In genomic region chr12:112670718-112671393, GRCm38 (mm10) we compare ENCODE assay signal across 8 mouse cellular contexts. TPM values are rescaled to one million over a fixed set of nuclear protein-coding genes. Genes with fewer than 3 reads are reported as not detected.
DNase-seq lines count a peak whose midpoint lies in the region; ATAC-seq lines count a peak whose summit lies in the region.

No protein-coding gene starts in this region.

- WGBS in intestine, embryonic 16.5 days: 31% methylated on average over 9 of the region's 9 CpGs
- WGBS in neural tube, embryonic 12.5 days: 48% methylated on average over 9 of the region's 9 CpGs

- H3K9ac ChIP-seq in intestine, embryonic 16.5 days (ENCODE audit: low read depth, low read length): peak overlapping the region; percentile 100
- peak overlapping the region; percentile 38 for H3K9ac ChIP-seq in neural tube, embryonic 12.5 days

- H3K36me3 ChIP-seq in intestine, embryonic 16.5 days (ENCODE audit: control insufficient read depth, insufficient read depth, low read length): peaks cover 25% of the 10 kb centered on the region; the same call in 1 of the 2 replicates
- peaks cover 55% of the 10 kb centered on the region for H3K36me3 ChIP-seq in neural tube, embryonic 12.5 days

- H3K27ac ChIP-seq in intestine, embryonic 16.5 days (ENCODE audit: low read length): peak overlapping the region; percentile 65
- H3K27ac ChIP-seq in neural tube, embryonic 12.5 days: no peak overlapping the region

- ATAC-seq in intestine, embryonic 16.5 days: peak; percentile 21
- ATAC-seq in neural tube, embryonic 12.5 days (ENCODE audit: low FRiP score, low read depth): no peak

- H3K4me1 ChIP-seq in intestine, embryonic 16.5 days (ENCODE audit: control insufficient read depth, insufficient read depth, low read length): peaks cover 69% of the 10 kb centered on the region
- H3K4me1 ChIP-seq in neural tube, embryonic 12.5 days: peaks cover 73% of the 10 kb centered on the region

- H3K4me3 ChIP-seq in intestine, embryonic 16.5 days (ENCODE audit: low read length): peak overlapping the region; percentile 98
- no peak overlapping the region for H3K4me3 ChIP-seq in neural tube, embryonic 12.5 days

- peak; percentile 66 for DNase-seq in ovary, postnatal 36 days (ENCODE audit: low spot score)
- DNase-seq in ovary, postnatal 14 days (ENCODE audit: low spot score): no peak
- peak; percentile 75 to 86 for DNase-seq in heart, adult 18-20 months
- DNase-seq in layer of hippocampus, postnatal 36 days: no peak
- no peak for DNase-seq in urinary bladder, postnatal 14 days (ENCODE audit: low spot score)
- DNase-seq in spleen, adult 18-20 months: no peak

- no peaks in the 10 kb centered on the region for H3K9me3 ChIP-seq in intestine, embryonic 16.5 days (ENCODE audit: control insufficient read depth, low read length)
- H3K9me3 ChIP-seq in neural tube, embryonic 12.5 days: no peaks in the 10 kb centered on the region

- H3K4me2 ChIP-seq in intestine, embryonic 16.5 days (ENCODE audit: low read depth, low read length): peak overlapping the region; percentile 92
- peak overlapping the region; percentile 89 for H3K4me2 ChIP-seq in neural tube, embryonic 12.5 days (replicated peaks)

- H3K27me3 ChIP-seq in intestine, embryonic 16.5 days (replicated peaks; ENCODE audit: control insufficient read depth, insufficient read depth, low read length): no peaks in the 10 kb centered on the region
- no peaks in the 10 kb centered on the region for H3K27me3 ChIP-seq in neural tube, embryonic 12.5 days (replicated peaks)

RNA-seq across cellular contexts. Expression of gene Akt1, which starts 3.8 kb away (rescaled TPM):
- 100 to 1,000 TPM; 182 to 193 TPM for total RNA-seq in heart, adult 18-20 months (2021)
- polyA plus RNA-seq in intestine, embryonic 16.5 days (2015; fragmentation: Nextera tagmentation; extraction: Ambion mirVana): 56.5 and 65.5 TPM in 2 replicates
- 184 and 201 TPM in 2 replicates for polyA plus RNA-seq in neural tube, embryonic 12.5 days (2016; fragmentation: Nextera tagmentation; extraction: Ambion mirVana)
- 100 to 1,000 TPM; 145 to 156 TPM for total RNA-seq in layer of hippocampus, postnatal 36 days (2021)

RNA-seq across cellular contexts. Expression of gene Zbtb42, which starts 7.8 kb away (rescaled TPM):
- 1 to 10 TPM; 3.6 to 4.9 TPM for total RNA-seq in heart, adult 18-20 months (2021)
- polyA plus RNA-seq in intestine, embryonic 16.5 days (2015; fragmentation: Nextera tagmentation; extraction: Ambion mirVana): 6.8 and 8.2 TPM in 2 replicates
- polyA plus RNA-seq in neural tube, embryonic 12.5 days (2016; fragmentation: Nextera tagmentation; extraction: Ambion mirVana): 4.0 and 5.4 TPM in 2 replicates
- under 1 TPM; 0.37 to 0.38 TPM for total RNA-seq in layer of hippocampus, postnatal 36 days (2021)

RNA-seq across cellular contexts. Expression of gene Siva1, which starts 26.4 kb away (rescaled TPM):
- 10 to 100 TPM; 31.7 to 35.2 TPM for total RNA-seq in heart, adult 18-20 months (2021)
- 168 and 186 TPM in 2 replicates for polyA plus RNA-seq in intestine, embryonic 16.5 days (2015; fragmentation: Nextera tagmentation; extraction: Ambion mirVana)
- 108 and 130 TPM in 2 replicates for polyA plus RNA-seq in neural tube, embryonic 12.5 days (2016; fragmentation: Nextera tagmentation; extraction: Ambion mirVana)
- total RNA-seq in layer of hippocampus, postnatal 36 days (2021): 10 to 100 TPM; 20.2 to 24.0 TPM

RNA-seq across cellular contexts. Expression of gene Cep170b, which starts 49.4 kb away (rescaled TPM):
- 10 to 100 TPM; 10.1 to 11.1 TPM for total RNA-seq in heart, adult 18-20 months (2021)
- polyA plus RNA-seq in intestine, embryonic 16.5 days (2015; fragmentation: Nextera tagmentation; extraction: Ambion mirVana): 12.4 and 13.2 TPM in 2 replicates
- 22.2 and 23.2 TPM in 2 replicates for polyA plus RNA-seq in neural tube, embryonic 12.5 days (2016; fragmentation: Nextera tagmentation; extraction: Ambion mirVana)
- total RNA-seq in layer of hippocampus, postnatal 36 days (2021): 100 to 1,000 TPM; 171 to 189 TPM

RNA-seq across cellular contexts. Expression of gene Adssl1, which starts 51.0 kb away (rescaled TPM):
- 100 to 1,000 TPM; 192 to 206 TPM for total RNA-seq in heart, adult 18-20 months (2021)
- polyA plus RNA-seq in intestine, embryonic 16.5 days (2015; fragmentation: Nextera tagmentation; extraction: Ambion mirVana): 2.1 and 2.7 TPM in 2 replicates
- polyA plus RNA-seq in neural tube, embryonic 12.5 days (2016; fragmentation: Nextera tagmentation; extraction: Ambion mirVana): 3.2 and 3.7 TPM in 2 replicates
- total RNA-seq in layer of hippocampus, postnatal 36 days (2021): 10 to 100 TPM; 11.9 to 12.6 TPM

Comparison
In these comparisons a context has a peak if more than half of its experiments do, and no peak if none do; other contexts are left out.
1. DNase-seq: peak in ovary, postnatal 36 days (single experiment) and heart, adult 18-20 months (2 of 2); none in ovary, postnatal 14 days (single experiment), layer of hippocampus, postnatal 36 days (0 of 2), urinary bladder, postnatal 14 days (single experiment) and spleen, adult 18-20 months (0 of 2).